Mouse (Mus musculus): ENCODE results near the gene Gtpbp3. TPM values are rescaled to one million over a fixed set of nuclear protein-coding genes. Genes with fewer than 3 reads are reported as not detected.

The Gtpbp3 gene
- 7.7 and 8.2 TPM in 2 replicates for polyA plus RNA-seq (2021; fragmentation: Nextera tagmentation)
- long read RNA-seq, experiment 1, transcript Gtpbp3-201 (9 exons, 2,800 nt) = major isoform, 5 of 21 reads
- long read RNA-seq, experiment 1, partial matches to known transcripts = 1 of 21 reads
- long read RNA-seq, experiment 1, other reads (novel, unspliced or antisense) = 11 of 21 reads
- long read RNA-seq, experiment 2, transcript Gtpbp3-201 (9 exons, 2,800 nt) = major isoform, 25 of 81 reads
- long read RNA-seq, experiment 2, transcript Gtpbp3-202 (8 exons, 2,109 nt) = minor isoform, 13 of 81 reads
- long read RNA-seq, experiment 2, partial matches to known transcripts = 6 of 81 reads
- long read RNA-seq, experiment 2, other reads (novel, unspliced or antisense) = 34 of 81 reads

GRCm38 (mm10) chr8:71487691-71488445 lies at the start of gene Gtpbp3:
Gtpbp3 (plus strand) TSS chr8:71488103.

DNA sequence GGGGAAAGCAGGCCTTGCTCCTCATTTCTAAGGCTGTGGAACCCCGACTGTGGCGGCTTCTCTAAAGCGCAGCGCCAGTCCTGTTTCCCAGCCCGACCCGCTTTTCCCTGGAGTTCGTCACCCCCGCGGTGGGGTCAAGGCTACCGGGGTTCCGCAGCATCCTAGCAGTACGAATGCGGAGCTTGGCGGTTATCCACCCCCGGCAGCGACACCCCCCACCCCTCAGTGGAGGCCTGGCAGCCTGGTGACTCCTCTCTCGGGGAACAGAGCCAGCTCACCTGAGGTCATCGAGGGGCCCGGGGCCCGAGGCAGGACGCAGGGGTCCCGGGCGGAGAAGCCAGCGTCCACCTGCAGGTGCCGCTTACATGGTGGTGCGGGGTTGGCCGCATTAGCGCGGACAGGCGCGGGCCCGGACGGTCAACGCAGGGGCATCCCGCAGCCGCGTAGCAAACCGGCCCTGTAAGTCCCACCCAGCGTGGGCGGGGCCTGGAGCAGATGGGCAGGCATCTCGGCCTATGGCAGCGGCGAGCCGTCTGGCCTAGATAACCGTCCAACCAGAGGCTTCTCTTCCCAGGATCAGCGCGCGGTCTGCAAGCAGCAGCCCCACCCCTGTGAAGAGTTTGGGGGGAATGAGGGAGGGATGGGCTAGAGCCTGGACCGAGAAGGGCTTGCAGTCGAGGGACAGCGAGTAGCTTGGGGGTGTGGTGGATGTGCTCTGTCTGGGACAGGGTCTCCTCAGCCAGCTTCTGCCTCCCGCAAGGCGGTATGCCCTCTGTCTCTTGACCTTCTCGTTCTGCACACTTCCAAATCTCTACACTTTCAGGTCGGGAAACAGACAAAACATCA lies 24.5 kb upstream of the Gtpbp3 start, which contains the start of gene Abhd8:
Gene Abhd8, minus strand, starts transcription at position 468 of the 846 bp plus-strand sequence.

GRCm38 (mm10) chr8:71464513-71465500 lies 23.1 kb upstream of the Gtpbp3 start, which contains the start of gene Mrpl34:
Mrpl34 (plus strand) TSS chr8:71464959.

GRCm38 (mm10) chr8:71468916-71469315 lies 19.0 kb upstream of the Gtpbp3 start, which contains the start of gene Dda1:
Dda1 (plus strand) TSS chr8:71469199.

GRCm38 (mm10) chr8:71485142-71486135 lies 2.5 kb upstream of the Gtpbp3 start, which contains the start of gene Ano8:
Ano8 (minus strand) TSS chr8:71485963.

DNA sequence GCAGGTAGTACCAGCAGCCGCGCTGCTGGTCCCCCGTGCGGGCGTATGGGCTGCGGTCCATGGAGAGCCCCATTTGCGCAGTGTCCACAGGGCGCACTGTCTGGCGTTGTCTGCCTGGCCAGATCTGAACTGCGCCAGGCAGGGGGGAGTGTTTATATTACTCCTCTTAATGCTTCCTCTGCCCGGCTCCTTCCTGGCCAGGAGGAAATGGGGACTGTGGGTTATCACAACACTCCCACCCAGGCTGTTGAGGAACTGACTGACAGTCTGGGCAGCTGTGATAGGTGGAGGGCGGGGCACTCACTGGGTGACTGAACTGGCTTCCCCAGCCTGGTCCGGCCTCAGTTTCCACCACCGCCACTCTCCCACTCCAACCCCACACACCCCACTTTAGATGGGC lies 23.7 kb downstream of the Gtpbp3 start, which contains the start of gene Plvap:
Gene Plvap, minus strand, starts transcription at position 109 of the 400 bp plus-strand sequence.

DNA sequence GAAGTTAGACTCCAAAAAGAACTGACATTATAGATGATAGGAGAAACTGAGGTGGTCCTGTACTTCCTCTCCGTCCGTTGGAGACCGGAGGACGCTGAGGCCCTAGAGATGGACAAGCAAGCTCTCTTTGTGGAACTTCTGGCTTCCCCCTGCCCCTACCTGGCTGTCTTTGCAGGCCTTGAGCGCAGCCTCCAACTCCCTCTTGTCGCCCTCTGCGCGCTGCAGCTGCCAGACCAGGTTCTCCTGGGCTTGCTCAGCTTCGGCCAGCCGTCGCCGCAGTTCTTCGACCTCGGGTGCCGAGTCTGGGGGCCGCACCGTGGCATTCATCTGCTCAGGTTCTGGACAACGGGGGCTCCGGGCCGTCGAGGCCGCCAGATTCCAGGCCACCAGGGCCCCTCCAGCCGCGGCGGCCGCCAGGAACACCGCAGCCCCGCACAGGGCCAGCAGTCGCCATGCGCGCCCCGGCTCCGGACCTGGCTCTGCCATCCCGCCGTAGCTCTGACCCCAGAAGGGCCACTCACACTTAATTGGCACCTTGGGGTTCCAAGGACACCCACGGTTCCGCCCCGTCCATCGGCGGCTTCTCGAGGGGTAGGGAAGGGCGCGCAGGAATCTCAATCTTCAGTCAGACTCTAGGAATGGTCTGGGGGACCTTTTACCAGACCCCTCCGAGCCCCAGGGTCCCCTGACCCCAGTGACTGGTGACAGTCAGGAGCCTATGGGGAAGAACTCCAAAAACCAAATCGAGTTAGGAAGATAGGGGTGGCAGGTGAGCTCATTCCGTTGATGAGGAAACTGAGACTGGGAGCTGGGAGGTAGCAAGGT lies 37.5 kb downstream of the Gtpbp3 start, which contains the start of gene Ccdc194:
Gene Ccdc194, minus strand, starts transcription at position 486 of the 825 bp plus-strand sequence.

GRCm38 (mm10) chr8:71537028-71537867 lies 49.3 kb downstream of the Gtpbp3 start, which contains the start of gene Bst2:
Bst2 (minus strand) TSS chr8:71537456.

DNA sequence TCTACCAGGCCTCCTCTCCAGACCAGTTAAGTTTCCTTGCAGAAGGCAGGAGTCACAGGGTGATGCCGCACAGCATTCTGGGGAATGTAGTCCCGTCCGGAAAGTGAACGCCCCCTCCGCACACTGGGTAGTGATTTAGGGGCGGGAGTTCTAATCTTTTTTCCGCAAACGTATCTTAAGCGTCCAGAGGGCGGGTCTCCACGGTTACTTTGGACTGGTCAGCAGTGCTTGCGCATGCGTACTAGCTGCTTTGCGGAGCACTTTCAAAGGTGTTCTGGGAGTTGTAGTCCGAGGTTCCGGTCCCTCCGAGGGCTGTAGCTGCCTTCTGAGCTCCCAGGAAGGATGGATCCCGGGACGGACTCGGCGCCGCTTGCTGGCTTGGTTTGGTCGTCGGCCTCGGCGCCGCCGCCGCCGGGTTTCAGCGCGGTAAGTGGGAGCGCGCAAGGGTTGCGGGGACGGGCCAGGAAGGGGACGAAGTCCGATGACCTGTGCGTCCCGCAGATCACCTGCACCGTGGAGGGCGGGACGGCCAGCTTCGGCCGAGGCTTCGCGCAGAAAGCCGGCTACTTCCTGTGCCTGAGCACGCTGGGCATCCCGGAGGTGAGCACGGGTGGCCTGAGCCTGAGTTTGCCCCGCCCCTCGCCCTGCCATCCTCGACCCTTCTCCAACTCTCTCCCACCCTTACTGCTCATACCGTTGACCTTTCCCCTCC lies 54.9 kb downstream of the Gtpbp3 start, which contains the start of gene Mvb12a:
Gene Mvb12a, plus strand, starts transcription at position 291 of the 712 bp plus-strand sequence.

Other genes with a start within 250 kb of the Gtpbp3 start
- 1.1 and 1.3 TPM in 2 replicates for gene Myo9b, start 215.4 kb upstream of the Gtpbp3 start, polyA plus RNA-seq (2021; fragmentation: Nextera tagmentation)
- 9.4 and 10.6 TPM in 2 replicates for gene Haus8, start 215.2 kb upstream of the Gtpbp3 start, polyA plus RNA-seq (2021; fragmentation: Nextera tagmentation)
- 177 and 192 TPM in 2 replicates for gene Use1, start 121.3 kb upstream of the Gtpbp3 start, polyA plus RNA-seq (2021; fragmentation: Nextera tagmentation)
- gene Ocel1, start 116.8 kb upstream of the Gtpbp3 start, polyA plus RNA-seq (2021; fragmentation: Nextera tagmentation) = 5.5 and 7.3 TPM in 2 replicates
- 8.2 and 8.7 TPM in 2 replicates for gene Nr2f6, start 106.1 kb upstream of the Gtpbp3 start, polyA plus RNA-seq (2021; fragmentation: Nextera tagmentation)
- gene Ushbp1, start 92.3 kb upstream of the Gtpbp3 start, polyA plus RNA-seq (2021; fragmentation: Nextera tagmentation) = 1.1 and 1.4 TPM in 2 replicates
- gene Babam1, start 91.2 kb upstream of the Gtpbp3 start, polyA plus RNA-seq (2021; fragmentation: Nextera tagmentation) = 97.3 and 98.5 TPM in 2 replicates
- gene Ankle1, start 82.1 kb upstream of the Gtpbp3 start, polyA plus RNA-seq (2021; fragmentation: Nextera tagmentation) = 0.11 and 0.13 TPM in 2 replicates
- gene Abhd8, start 24.4 kb upstream of the Gtpbp3 start, polyA plus RNA-seq (2021; fragmentation: Nextera tagmentation) = 357 and 444 TPM in 2 replicates
- gene Mrpl34, start 23.1 kb upstream of the Gtpbp3 start, polyA plus RNA-seq (2021; fragmentation: Nextera tagmentation) = 126 and 129 TPM in 2 replicates
- 152 and 163 TPM in 2 replicates for gene Dda1, start 18.9 kb upstream of the Gtpbp3 start, polyA plus RNA-seq (2021; fragmentation: Nextera tagmentation)
- gene Ano8, start 2.1 kb upstream of the Gtpbp3 start, polyA plus RNA-seq (2021; fragmentation: Nextera tagmentation) = 0.48 and 0.65 TPM in 2 replicates
- 6.2 and 6.3 TPM in 2 replicates for gene Plvap, start 23.6 kb downstream of the Gtpbp3 start, polyA plus RNA-seq (2021; fragmentation: Nextera tagmentation)
- gene Ccdc194, start 37.6 kb downstream of the Gtpbp3 start, polyA plus RNA-seq (2021; fragmentation: Nextera tagmentation) = not detected in 2 replicates
- gene Bst2, start 49.4 kb downstream of the Gtpbp3 start, polyA plus RNA-seq (2021; fragmentation: Nextera tagmentation) = 5.2 and 15.7 TPM in 2 replicates
- 45.5 and 46.4 TPM in 2 replicates for gene Mvb12a, start 54.8 kb downstream of the Gtpbp3 start, polyA plus RNA-seq (2021; fragmentation: Nextera tagmentation)
- gene Tmem221, start 70.8 kb downstream of the Gtpbp3 start, polyA plus RNA-seq (2021; fragmentation: Nextera tagmentation) = 0.19 and 0.54 TPM in 2 replicates
- 0.25 and 0.43 TPM in 2 replicates for gene Nxnl1, start 78.5 kb downstream of the Gtpbp3 start, polyA plus RNA-seq (2021; fragmentation: Nextera tagmentation)
- 95.1 and 114 TPM in 2 replicates for gene Slc27a1, start 80.8 kb downstream of the Gtpbp3 start, polyA plus RNA-seq (2021; fragmentation: Nextera tagmentation)
- 110 and 114 TPM in 2 replicates for gene Pgls, start 104.1 kb downstream of the Gtpbp3 start, polyA plus RNA-seq (2021; fragmentation: Nextera tagmentation)
- gene Fam129c, start 109.5 kb downstream of the Gtpbp3 start, polyA plus RNA-seq (2021; fragmentation: Nextera tagmentation) = 0.53 and 0.59 TPM in 2 replicates
- 18.9 and 19.6 TPM in 2 replicates for gene Colgalt1, start 122.9 kb downstream of the Gtpbp3 start, polyA plus RNA-seq (2021; fragmentation: Nextera tagmentation)
- gene Unc13a, start 183.7 kb downstream of the Gtpbp3 start, polyA plus RNA-seq (2021; fragmentation: Nextera tagmentation) = 10.7 and 12.7 TPM in 2 replicates
- gene Jak3, start 188.2 kb downstream of the Gtpbp3 start, polyA plus RNA-seq (2021; fragmentation: Nextera tagmentation) = 1.6 and 2.0 TPM in 2 replicates
- gene Insl3, start 201.1 kb downstream of the Gtpbp3 start, polyA plus RNA-seq (2021; fragmentation: Nextera tagmentation) = not detected in 2 replicates
- 0.59 and 0.63 TPM in 2 replicates for gene B3gnt3, start 213.7 kb downstream of the Gtpbp3 start, polyA plus RNA-seq (2021; fragmentation: Nextera tagmentation)
- 16.3 and 19.8 TPM in 2 replicates for gene Fcho1, start 237.6 kb downstream of the Gtpbp3 start, polyA plus RNA-seq (2021; fragmentation: Nextera tagmentation)

Data from layer of hippocampus, adult 6 months (tissue).